Mouse (Mus musculus): ENCODE data around the gene Rbl2.

Gene Rbl2

GRCm38 (mm10) chr8:91111868-91112477 is 42.1 kb downstream of the Rbl2 start:
- no peak for DNase-seq

- DNase-seq, result no peak
Observed at GRCm38 (mm10) chr8:91114428-91114827, 44.6 kb downstream of the Rbl2 start.

DNA sequence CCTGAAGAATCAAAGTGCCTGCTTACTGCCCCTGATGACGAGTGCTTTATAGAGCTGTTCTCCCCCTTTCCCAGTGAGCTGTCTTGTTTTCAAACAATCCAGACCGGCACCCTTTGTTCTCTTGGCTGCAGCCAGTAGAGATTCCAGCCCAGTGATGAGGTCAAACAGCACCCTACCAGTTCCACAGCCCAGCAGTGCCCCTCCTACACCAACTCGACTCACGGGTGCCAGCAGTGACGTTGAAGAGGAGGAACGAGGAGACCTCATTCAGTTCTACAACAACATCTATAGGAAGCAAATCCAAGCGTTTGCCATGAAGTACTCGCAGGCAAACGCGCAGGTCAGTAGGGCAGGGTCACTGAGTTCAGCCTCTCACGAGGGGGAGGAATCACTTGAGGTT is 45.1 kb downstream of the Rbl2 start:
- DNase-seq, result no peak

GRCm38 (mm10) chr8:91117537-91117936 is 47.7 kb downstream of the Rbl2 start:
- DNase-seq, result no peak

DNA sequence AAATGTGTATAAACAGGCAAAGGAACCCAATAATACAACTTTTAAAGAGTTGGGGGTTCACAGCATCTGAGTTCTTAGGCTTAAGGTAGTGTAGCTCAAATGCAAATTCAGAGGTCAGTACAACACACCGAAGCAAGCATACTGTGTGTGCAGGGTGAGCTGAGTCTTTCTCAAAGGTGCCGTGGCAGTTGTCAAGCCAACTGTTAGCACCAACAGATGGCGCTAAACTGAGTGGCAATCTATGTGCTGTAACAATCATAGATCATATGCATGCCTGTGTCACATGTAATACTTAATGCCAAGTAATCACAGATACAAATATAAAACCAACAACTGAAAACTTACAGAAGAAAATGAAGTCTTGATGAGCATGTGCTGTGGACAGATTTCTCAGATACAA is 48.3 kb downstream of the Rbl2 start:
- peak in 1 of 2 experiments; percentile 20 for DNase-seq

GRCm38 (mm10) chr8:91124315-91124714 is 54.5 kb downstream of the Rbl2 start:
- DNase-seq, result no peak

DNA sequence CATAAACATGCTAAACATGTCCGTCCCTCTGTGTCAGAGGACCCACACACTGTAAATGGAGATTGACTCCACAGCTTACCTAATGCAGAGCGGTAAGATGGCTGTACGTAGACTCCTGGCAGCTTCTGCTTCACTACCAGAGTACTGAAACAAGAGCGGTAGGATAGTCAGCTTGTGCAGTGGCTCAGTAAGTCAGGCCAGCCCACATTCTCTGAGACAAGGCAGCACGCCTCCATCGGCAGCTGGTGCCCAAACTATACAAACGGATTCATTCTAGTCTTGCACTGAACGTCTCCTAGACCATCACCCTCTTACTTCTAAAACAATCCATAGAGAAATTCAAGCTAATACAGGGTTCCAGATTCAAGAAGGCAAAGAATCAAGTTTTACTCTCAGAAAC is 56.9 kb downstream of the Rbl2 start:
- DNase-seq, result no peak

- DNase-seq, result no peak
Observed at GRCm38 (mm10) chr8:91132731-91133130, 62.9 kb downstream of the Rbl2 start.

GRCm38 (mm10) chr8:91133441-91134069 is 63.7 kb downstream of the Rbl2 start:
- no peak for DNase-seq

DNA sequence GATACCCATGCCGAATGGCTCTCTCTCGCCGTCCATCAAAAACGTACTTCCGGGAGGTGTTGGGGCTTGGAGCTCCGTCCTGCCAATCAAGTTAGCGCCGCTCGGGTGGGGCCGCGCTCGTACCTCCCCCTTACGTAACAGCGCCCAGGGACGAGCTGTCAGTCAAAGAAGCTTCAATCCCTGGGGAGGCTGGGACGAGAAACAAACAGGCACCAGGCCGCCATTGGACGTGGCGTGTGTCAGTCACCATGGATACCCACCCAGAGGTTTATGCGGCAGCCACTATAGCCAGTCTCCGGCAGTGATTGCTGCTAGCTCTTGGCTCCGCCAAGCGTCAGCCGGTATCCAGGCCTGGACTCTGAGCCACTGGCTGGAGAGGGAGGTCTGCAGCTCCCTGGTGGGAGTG is 64.2 kb downstream of the Rbl2 start:
- DNase-seq, result peak; percentile 99

DNA sequence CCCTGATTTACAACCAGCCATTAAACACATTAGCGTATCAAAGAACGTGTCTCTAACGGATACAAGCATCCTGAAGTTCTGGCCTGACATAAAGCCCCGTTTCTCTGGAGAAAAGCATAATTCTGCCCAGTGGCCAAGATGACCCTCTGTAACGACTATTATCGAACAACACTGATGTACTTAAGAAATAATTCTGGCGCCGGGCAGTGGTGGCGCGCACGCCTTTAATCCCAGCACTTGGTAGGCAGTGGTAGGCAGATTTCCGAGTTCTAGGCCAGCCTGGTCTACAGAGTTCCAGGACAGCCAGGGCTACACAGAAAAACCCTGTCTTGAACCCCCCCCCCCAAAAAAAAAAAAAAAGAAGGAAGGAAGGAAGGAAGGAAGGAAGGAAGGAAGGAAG is 64.8 kb downstream of the Rbl2 start:
- peak; percentile 36 to 39 for DNase-seq

GRCm38 (mm10) chr8:91135308-91136181 is 65.7 kb downstream of the Rbl2 start:
- DNase-seq, result no peak

- DNase-seq, result no peak
Observed at GRCm38 (mm10) chr8:91140828-91141227, 71.0 kb downstream of the Rbl2 start.

DNA sequence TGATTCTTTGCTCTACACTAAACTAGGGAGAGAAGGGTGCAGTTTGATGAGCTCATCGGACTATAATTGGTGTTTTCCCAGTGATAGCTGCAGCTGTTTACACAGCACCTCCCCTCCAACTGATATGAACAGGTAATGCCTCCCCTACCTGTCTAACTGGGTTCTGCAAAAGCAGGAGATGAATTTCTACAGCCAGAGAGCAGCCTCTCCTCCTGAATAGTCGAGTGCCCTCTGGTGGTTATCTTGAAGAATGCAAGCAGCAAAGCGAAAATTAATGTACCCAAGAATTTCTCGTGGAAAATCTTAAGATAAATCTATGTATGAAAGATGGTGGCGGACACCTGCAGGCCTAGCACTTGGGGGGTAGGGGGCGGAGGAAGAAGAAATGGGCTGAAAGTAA is 77.9 kb downstream of the Rbl2 start:
- DNase-seq, result peak; percentile 41 to 70

DNA sequence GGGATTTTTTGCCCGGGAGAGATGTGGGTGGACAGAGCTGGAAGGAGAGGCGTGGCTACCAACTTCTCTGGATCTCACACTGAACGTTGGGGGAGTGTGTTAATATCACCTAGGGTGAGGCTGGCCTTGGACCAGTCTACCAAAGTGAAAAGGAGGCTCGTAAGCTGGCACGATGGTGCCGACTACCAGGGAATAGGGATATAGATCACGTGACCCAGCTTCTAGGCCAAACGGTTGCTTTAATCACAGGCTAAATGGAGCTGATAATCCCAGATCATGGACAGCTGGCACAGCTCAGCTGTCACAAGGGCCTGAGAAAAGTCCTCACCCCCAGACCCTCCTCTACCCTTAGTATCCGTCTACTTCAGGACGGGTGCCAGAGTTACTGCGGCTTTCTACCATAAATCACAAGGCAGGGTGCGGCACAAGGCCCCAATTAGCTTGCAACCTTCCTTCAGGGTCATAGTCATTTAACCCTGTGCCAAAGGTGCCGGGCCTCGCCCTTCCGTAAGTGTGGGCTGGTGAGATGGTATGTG is 78.9 kb downstream of the Rbl2 start:
- no peak for DNase-seq

DNA sequence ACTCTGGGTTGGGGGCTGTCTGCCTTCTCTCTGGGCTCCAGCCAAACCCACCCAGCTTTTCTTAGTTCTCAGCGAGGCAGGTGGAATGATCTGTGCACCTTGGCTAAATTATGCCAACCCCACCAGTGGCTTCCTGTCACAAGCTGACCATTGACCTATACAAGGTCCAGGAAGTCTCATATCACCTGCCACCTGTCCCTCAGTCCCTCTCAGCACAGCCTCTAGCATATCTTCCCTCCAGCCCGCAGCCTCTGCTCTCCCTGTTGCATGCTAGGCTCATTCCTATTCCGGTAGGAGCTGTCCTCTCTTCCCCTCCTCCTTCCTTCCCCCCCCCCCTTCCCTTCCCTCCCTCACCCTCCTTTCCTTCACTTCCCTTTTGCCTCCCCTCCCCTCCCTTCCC is 79.4 kb downstream of the Rbl2 start:
- no peak for DNase-seq

GRCm38 (mm10) chr8:91151531-91151930 is 81.7 kb downstream of the Rbl2 start:
- no peak for DNase-seq

DNA sequence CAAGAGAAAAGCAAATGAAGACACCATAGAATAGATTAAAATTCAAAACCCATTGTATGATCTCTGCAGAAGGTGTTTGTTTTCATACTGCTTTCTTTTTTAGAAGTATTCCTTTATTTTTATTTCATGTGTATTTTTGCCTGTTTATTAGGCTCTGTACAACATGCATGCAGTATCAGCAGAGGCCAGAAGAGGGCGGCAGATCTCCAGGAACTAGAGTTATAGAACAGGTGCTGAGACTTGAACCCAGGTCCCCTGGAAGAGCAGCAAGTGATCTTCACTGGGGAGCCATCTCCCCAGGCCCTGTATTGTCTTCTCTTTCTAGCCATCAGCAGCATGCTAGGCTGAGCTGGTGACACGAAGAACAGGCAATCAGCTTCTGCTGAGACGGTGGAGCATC is 84.0 kb downstream of the Rbl2 start:
- DNase-seq, result no peak

- no peak for DNase-seq
Observed at GRCm38 (mm10) chr8:91154564-91154963, 84.7 kb downstream of the Rbl2 start.

DNA sequence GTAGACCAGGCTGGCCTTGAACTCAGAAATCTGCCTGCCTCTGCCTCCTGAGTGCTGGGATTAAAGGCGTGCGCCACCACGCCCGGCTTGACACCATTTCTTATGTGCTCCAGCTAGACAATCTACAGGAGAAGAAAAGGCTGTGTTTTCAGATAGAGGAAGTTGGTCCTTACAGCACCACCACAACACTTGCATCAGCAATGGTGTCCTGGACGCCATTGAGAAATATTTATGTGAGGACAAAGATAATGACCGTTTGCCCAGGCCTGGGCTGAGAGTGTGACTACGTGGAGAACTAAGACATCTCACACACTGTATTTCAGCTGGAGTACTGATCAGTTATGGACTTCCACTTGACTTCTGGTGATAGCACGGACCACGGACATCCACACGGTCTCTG is 88.8 kb downstream of the Rbl2 start:
- no peak for DNase-seq

- DNase-seq, result no peak
Observed at GRCm38 (mm10) chr8:91159959-91160800, 90.3 kb downstream of the Rbl2 start.

- DNase-seq, result no peak
Observed at GRCm38 (mm10) chr8:91170152-91170551, 100.3 kb downstream of the Rbl2 start.

GRCm38 (mm10) chr8:91170914-91171313 is 101.1 kb downstream of the Rbl2 start:
- no peak for DNase-seq
